Mouse (Mus musculus): ENCODE results near the gene Crisp2.
"Not testable (repeated sequence)": the region's sequence is repeated elsewhere in the genome, so short reads cannot be mapped to it uniquely, and the experiment has no call there.

The Crisp2 gene

GRCm38 (mm10) chr17:40806953-40807572, at the start of gene Crisp2:
TSS of gene Crisp2 (minus strand) at chr17:40807003.
- no peak for DNase-seq (ENCODE audit: low read depth, low spot score)

GRCm38 (mm10) chr17:40855065-40855464, 48.3 kb upstream of the Crisp2 start:
- no peak for DNase-seq (ENCODE audit: low read depth, low spot score)

- DNase-seq (ENCODE audit: low read depth, low spot score) = no peak
These were observed 30.5 kb upstream of the Crisp2 start for GRCm38 (mm10) chr17:40837308-40837707.

GRCm38 (mm10) chr17:40831870-40832269, 25.1 kb upstream of the Crisp2 start:
- no peak for DNase-seq (ENCODE audit: low read depth, low spot score)

GRCm38 (mm10) chr17:40824549-40824948, 17.7 kb upstream of the Crisp2 start:
- DNase-seq (ENCODE audit: low read depth, low spot score) = no peak

GRCm38 (mm10) chr17:40823817-40824216, 17.0 kb upstream of the Crisp2 start:
- no peak for DNase-seq (ENCODE audit: low read depth, low spot score)

- DNase-seq (ENCODE audit: low read depth, low spot score) = no peak
These were observed 14.7 kb upstream of the Crisp2 start for GRCm38 (mm10) chr17:40821477-40821876.

GRCm38 (mm10) chr17:40817340-40817943, 10.6 kb upstream of the Crisp2 start:
- DNase-seq (ENCODE audit: low read depth, low spot score) = no peak

- DNase-seq (ENCODE audit: low read depth, low spot score) = no peak
These were observed 5.5 kb upstream of the Crisp2 start for GRCm38 (mm10) chr17:40812259-40812658.

GRCm38 (mm10) chr17:40811560-40811959, 4.8 kb upstream of the Crisp2 start:
- no peak for DNase-seq (ENCODE audit: low read depth, low spot score)

GRCm38 (mm10) chr17:40810934-40811333, 4.1 kb upstream of the Crisp2 start, which contains the start of gene Rhag:
TSS of gene Rhag (plus strand) at chr17:40811126.
- no peak for DNase-seq (ENCODE audit: low read depth, low spot score)

- no peak for DNase-seq (ENCODE audit: low read depth, low spot score)
These were observed 1.3 kb upstream of the Crisp2 start for GRCm38 (mm10) chr17:40808071-40808470.

- no peak for DNase-seq (ENCODE audit: low read depth, low spot score)
These were observed 253 bp downstream of the Crisp2 start for GRCm38 (mm10) chr17:40806550-40806949.

GRCm38 (mm10) chr17:40802707-40803340, 4.0 kb downstream of the Crisp2 start:
- DNase-seq (ENCODE audit: low read depth, low spot score) = no peak

GRCm38 (mm10) chr17:40793921-40794854, 12.6 kb downstream of the Crisp2 start:
- no peak for DNase-seq (ENCODE audit: low read depth, low spot score)

- no peak for DNase-seq (ENCODE audit: low read depth, low spot score)
These were observed 16.9 kb downstream of the Crisp2 start for GRCm38 (mm10) chr17:40789877-40790276.

GRCm38 (mm10) chr17:40767120-40767519, 39.7 kb downstream of the Crisp2 start:
- no peak for DNase-seq (ENCODE audit: low read depth, low spot score)

- DNase-seq (ENCODE audit: low read depth, low spot score) = no peak
These were observed 43.1 kb downstream of the Crisp2 start for GRCm38 (mm10) chr17:40763662-40764061.

GRCm38 (mm10) chr17:40731724-40732123, 75.1 kb downstream of the Crisp2 start:
- no peak for DNase-seq (ENCODE audit: low read depth, low spot score)

GRCm38 (mm10) chr17:40731296-40731695, 75.5 kb downstream of the Crisp2 start:
- no peak for DNase-seq (ENCODE audit: low read depth, low spot score)

- DNase-seq (ENCODE audit: low read depth, low spot score) = no peak
These were observed 80.0 kb downstream of the Crisp2 start, which contains the start of gene Esp1 for GRCm38 (mm10) chr17:40726820-40727219. TSS of gene Esp1 (plus strand) at chr17:40727120.

GRCm38 (mm10) chr17:40717055-40717454, 89.7 kb downstream of the Crisp2 start:
- DNase-seq (ENCODE audit: low read depth, low spot score) = not testable (repeated sequence)
